Mouse (Mus musculus) 3T3-L1 (cell line): ENCODE data around the gene Jazf1.
A peak's percentile ranks its signal among the peaks of the same experiment; 100 is the strongest.

Source experiments
- DNase-seq: peaks from one replicate; pipeline ENCODE4 v3.0.0-alpha.2; 2015; ENCODE audit warnings: low read depth, low spot score

Jazf1 gene

DNA sequence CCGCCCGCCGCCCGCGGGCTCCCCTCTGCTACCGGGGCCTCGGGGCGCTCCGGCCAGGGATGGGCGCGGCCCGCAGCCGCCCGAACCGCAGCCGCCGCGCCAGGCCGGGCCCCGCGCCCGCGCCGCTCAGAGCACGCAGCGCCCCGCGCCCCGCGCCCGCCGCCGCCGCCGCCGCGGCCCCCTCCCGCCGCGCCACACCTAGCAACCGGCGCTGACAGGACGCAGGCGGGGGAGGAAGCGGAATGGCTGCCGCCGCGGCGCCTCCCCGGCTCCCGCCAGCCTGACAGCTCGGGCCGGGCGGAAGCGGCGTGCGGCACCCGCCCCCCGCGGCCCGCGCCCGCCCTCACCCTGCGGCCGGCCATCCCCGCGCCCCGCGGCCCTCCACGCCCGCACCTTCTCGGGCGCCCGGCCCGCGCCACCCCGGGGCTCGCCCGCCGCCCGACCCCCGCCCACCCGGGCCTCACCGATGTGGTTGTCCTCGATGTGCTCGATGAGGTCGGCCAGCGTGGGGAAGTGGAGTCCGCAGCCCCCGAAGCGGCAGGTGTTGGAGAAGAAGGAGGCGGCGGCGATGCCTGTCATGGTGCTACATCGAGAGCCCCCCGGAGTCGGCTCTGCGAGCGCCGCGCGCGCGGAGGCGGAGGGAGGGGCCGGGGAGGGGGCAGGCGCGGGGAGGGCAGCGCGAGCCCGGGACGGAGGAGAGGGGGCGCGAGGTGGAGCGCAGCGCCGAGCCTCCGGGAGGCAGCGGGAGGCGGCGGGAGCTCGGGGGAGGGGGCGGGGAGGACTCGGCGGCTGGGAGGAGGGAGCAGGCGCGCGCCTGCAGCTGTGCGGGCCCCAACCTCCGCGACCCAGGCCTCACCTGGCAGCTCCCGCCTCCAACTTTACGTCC is at the start of gene Jazf1:
Gene Jazf1 (minus strand): TSS at position 643 of the 886 bp plus-strand sequence.
- no peak for DNase-seq

DNA sequence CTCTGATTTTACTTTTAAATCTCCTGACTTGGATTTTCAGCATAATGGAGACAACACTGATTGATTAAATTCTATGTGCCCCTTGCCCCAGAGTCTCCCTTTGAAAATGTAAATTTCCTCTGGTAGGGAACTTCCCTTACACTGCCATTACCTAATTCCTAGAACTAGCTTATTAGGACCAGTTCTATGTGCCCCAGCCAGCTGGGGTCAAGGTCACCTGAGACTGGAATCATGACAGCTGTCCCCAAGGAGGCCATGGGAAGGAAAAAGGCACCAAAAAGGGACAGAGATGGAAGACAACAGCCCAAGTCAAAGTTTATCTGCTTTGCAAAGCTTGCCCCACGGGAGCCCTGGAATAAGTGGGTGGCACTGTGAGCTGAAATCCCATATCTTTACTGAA is 49.4 kb upstream of the Jazf1 start:
- no peak for DNase-seq

DNA sequence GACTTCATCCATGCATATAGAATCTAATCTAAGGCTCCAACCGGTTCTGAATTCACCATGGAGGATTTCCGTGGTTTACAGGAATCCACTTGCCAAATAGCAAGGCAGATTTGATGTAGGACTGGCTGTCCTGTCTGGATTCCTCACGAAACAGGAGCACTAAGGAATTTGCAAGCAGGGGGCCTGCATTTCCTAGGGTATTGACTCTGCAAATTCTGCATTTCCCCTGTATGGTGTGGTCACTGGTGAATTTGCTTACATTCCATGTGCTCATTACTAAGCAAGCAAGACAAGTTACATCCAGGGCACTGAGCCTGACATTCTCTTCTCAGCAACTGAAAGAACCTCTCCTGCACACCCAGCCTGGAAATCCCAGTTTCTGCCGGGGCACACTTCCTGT is 18.4 kb upstream of the Jazf1 start:
- DNase-seq: no peak

DNA sequence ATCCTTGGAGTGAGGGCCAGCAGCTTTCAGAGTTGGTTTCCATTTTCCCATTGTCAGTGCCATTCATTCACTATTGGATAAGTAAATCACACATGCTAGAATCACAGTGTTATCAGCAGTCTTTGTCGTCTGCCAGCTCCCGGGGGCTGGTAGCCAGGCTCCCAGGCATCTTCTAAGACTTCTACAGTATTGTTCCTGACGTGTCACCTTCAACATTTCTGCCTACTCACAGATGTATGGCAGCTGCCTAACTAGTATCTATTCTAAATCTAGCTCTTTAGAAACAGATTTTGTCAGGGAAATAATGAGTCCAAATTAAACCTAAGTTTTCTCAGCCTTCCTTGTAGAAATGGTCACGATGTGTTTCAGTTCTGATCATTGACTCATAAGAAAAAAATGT is 12.8 kb upstream of the Jazf1 start:
- DNase-seq: no peak

DNA sequence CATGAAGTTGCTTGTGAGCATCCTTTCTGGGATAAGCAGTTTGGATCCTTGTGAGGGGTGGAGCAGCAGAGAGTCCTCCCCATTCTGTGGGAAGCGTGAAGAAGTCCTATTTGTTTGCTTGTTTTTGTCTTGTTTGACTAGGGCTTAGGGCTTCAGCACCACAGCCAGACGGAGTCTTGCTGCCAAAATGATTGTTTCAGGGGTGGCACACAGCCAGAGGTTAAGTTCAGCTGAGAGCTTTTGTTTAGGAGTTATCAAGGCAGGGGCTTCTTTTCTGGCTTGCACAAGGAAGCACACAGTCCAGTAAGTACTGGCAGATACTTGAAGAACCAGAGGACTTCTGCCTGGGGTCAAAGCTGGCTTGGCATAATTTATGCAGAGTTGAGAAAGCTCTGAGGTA is 10.2 kb upstream of the Jazf1 start:
- no peak for DNase-seq

DNA sequence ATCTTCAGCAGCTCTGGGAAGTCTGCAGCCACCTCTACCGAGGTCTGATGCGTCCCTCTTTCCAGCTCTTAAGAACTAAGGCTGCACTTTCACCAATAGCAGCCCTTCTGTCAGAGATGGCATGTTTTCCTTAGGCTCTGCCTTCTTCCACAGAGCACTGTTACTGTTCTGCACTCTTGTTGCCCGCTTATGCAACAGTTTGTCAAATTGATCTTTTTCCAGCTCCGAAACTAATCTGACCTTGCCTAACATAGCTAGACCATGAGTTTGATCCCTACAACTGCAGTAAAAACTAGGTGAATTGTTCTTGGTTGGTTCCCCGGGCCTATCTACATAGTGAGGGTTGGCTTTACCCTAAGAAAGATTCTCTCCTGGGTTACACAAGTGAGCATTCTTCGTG is 3.3 kb upstream of the Jazf1 start:
- no peak for DNase-seq

DNA sequence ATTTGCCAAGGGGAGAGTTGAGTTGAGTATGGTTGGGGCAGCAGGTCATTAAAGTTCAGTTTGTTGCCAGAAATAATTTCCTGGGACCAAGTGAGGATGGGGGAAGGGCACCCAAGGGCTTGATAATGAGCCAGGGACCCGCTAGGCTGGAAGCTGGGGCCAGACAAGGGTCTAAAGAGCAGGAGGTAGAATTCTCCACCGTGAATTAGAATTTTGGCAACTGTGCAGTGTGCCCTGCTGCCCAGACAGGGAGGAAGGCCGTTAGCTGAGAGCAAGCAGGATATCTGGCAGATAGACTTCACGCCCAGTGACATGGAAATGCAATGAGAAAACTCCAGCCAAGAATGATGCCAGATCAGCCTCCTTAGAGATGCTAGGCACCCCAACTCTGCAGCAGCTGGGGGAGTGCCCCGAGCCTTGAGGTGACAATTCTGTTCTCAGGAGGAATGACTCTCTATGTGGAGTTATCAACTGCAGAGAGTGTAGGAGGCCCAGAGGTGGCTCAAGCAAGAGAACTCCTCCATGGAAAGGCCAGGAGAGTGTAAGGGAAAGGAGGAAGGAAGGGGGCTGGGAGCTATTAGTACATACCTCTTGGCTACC is 1.6 kb upstream of the Jazf1 start:
- no peak for DNase-seq

DNA sequence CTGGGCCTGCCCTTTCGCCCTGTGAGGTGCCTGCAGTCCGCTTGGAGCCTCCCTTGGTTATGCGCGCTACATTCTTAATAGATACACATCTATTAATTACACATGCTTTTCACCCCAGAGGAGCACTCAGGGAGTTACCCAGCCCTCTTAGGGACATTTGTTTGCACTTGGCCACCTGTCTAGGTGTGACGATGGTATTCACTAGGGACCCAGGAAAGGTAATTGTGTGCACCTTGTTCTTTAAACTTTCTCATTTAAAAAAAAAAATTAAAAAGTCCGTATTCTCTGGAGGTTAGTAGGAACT is 396 bp upstream of the Jazf1 start:
- no peak for DNase-seq

DNA sequence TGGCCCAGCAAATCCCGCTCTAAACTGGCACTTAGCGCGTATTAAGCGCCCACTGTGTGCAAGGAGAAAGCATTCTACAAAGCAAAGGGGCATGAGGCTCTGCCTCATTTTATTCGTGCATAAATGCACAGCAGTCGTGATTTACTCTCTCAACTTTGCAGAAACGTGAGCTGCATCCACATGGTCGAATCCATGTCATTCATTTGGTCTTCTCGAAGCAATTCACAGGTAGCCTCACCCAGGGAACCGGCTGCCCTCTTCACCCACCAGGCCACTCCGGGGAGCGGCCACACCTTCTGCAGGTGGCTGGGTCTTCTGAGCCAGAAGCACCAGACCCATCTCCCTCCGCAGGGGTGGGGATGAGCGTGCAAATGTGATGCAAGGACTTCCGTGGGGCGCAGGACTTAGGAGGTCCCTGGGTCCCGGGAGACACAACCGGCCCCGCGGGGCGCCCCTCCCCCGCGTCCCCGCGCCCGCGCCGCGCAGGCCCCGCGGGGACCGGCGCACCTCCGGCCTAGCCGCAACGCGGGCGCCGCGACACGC is 914 bp downstream of the Jazf1 start:
- no peak for DNase-seq

DNA sequence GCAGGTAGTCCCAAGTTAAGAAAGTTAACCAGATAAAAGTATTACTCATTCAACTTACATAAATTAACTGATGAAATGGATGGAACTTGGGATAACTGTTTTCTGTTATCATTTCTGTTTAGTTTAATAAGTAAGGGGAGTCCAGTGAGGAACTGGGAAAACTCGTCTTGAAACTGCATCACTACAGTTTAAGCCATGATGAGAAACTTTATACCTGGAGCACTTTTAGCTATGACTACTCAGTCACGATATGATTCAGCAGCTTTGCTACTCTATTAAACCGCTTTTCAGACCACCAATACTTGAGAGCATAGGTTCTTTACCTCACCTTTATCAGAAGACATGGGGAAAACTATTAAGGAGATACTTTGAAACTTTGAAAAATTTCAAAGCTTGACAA is 1.5 kb downstream of the Jazf1 start:
- DNase-seq: no peak

DNA sequence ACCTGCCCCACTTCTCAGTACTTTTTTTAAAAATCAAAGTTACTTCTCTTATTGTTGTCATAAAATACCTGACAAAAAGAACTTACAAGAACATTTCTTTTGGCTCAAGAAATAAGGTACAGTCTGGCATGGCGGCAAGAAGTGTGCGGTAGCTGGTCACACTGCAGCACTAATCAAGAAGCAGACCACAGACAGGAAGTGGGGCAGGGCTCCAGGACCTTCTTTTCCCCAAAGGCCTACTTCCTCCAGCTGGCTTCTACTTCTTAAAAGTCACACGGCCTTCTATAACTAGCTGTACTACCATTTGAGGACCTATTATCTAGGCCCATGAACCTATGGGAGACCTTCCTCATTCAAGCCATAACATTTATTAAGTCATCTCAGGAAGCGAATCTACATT is 4.4 kb downstream of the Jazf1 start:
- no peak for DNase-seq

DNA sequence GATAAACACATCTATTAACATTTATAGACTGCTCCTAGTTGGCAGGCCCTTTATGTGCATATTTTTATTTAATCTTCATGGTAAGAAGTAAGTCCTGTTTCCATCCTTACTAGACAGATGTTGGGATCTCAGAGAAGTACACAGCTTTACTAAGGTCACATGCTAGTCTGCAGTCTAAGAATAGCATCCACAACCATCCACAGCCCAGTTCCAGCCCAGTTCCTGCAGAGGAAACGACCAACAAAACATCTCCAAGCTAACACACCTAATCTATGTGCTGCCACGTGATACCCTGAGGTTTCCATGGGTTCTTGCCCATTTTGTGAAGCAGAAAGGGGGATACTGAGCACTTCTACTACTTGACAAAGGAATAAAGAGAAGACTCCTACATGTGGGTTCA is 13.5 kb downstream of the Jazf1 start:
- no peak for DNase-seq

DNA sequence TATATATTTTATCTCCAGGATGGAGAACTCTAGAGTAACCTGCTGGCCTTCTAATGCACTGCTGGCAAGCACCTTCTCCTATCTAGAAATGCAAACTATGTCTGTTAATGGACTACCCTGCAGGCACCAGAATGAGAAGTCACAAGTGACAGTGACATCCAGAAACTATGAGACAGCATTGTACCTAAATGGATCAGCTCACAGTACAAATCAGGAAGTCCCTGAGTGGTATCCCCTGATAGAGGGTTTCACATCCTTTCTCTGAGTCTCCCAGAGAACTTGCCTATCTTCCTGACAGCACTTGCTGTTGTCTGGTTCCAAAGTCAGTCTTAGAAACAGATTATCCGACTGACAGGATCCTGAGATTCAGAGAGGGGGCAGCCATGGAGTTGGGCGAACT is 22.9 kb downstream of the Jazf1 start:
- DNase-seq: no peak

DNA sequence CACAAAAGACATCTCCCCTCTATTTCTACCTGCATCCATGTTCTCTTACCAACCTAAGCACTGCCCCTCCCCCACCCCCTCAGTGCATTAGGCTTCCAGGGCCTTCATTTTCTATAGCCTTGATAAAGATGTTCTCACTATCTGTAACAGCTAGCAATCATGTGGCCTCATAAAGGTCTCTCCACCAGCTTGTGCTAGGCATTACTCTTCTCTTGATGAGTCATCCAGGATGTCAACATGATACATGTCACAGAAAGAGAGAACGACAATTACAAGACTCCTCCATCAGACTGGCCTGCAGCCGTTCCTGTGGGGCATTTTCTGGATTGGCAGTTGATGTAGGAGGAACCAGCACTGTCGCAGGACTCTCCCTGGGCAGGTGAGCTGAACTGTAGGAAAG is 30.3 kb downstream of the Jazf1 start:
- DNase-seq: peak; percentile 3

DNA sequence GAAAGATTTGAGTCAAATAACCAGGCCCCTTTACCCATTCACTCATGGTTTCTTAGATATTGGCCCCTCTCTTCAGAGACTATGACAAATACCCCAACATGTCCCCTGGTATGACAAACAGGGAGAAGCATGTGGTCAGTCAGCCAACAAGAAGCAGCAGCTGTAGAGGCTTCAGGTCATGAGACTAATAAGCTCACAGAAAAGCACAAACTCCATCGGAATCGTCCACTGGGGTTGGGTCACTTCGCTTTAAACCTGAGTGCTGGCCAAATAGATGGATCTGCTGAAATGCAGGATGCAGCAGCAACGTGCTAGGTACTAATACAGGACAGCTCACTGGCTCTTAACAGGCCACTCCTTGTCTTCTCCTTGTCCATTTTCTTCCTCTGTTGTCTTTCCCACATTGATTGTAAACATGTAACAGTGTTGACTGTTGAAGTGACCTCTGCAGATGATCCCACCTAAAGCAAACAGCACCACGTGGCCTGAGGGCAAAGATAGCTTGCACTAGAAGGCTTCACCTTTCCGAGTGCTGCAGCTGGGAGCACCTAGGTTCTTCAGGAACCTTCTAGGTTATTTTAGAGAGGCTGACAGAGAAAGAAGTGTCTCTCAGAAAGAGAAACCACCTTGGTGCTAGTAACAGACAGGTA is 33.9 kb downstream of the Jazf1 start:
- no peak for DNase-seq

DNA sequence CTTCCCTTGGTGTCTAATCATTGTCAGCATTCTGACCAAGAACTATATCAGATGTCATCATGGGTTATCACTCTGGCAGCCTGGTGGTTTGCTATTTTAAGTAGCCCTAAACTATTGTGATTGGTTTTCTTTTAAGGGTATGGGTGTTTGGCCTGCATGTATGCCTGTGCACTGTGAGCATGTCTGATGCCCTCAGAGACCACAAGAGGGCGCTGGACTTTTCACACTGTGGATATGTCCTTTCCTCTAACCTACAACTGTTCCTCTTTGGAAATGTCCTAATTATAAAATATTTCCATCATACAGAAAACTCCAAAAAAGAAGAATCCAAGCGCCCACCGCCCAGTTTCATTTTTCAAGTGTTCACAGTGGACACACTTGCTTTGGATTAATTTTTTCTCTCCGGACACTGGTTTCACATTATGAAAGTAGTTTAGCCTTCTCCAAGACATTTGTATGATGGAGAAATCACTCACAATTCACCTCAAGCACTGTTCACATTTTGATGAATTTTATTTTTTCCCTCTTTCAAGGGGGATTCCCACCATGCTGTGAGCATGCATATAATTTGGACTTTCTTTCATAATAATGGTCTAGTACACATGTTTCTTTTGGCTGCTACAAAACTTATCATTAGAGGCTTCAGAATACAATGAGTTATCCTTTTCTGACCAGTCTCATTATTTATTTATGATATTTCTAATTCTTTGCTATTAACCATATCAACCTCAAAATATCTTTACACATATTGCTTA is 35.5 kb downstream of the Jazf1 start:
- DNase-seq: peak; percentile 8

DNA sequence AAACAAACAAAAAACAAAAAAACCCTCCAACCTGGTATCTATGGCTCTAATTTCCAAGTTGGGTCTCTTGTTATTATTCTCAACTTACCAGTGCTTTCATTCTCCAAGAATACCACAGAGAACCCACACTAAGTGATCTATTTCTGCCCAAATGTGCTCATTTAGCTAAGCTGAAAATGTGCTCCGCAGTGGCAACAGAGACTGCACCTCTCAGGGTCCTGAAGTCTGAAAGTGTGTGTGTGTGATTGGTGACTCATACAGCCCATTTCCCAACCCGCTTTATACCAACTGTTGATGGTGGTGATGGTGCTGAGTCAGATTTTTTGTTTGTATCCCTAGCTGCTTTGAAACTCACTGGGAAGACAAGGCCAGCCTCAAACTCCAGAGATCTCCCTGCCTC is 46.4 kb downstream of the Jazf1 start:
- DNase-seq: peak; percentile 5

DNA sequence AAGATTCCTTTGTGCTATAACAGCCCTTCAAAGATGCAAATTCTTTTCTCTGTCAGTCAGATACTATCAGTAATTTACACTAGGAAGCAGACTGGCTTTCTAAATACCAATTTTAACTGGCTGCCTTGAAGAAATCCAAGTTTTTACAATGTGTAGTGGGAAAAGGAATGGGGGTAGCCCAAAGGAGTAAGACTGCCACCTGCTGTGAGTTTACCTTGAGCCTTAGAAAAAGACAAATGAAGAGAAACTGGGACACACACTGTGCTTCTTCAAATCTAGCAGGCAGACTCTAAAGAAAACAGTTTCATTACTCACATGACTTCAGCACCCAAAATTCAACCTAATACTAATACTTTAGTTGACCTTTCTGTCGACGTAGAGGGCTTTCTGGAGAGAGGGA is 47.4 kb downstream of the Jazf1 start:
- no peak for DNase-seq

DNA sequence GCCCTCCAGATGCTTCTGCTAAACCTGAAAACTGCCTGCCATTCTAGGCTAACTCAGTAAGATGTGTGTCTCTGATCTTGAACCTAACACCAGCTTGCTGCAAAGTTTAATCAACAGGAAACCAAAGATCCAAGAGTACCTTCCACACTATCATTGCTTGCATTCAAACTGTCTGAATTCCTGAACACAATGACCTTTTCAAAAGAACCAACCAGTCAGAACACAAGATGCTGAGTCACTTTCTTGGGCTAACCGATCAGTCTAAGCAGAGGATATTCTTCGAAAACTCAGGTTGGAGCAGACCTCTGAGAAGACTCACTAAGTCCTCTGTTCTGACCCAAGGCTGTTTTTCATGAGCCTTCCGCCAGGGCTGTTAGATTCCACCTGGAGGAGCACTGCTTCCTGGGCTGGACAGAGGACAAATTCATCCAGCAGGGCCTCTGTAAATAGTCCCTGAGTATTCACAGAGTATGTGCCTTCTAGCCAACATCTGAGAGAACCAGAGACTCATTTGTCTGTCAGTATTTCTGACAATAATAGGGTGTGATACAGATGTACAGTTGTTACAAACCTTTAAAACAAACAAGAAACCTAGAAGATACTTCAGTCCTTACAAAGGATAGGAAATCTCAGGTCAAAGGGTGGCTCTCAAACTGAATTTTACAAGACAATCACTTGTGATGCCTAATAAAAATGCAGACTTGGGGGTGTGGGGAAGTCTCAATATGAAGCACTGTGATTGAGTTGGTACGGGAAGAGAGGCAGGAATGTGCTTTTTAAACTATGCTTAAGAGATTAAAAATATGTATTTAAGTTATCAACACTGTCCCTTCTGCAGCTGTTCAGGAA is 50.9 kb downstream of the Jazf1 start:
- no peak for DNase-seq

DNA sequence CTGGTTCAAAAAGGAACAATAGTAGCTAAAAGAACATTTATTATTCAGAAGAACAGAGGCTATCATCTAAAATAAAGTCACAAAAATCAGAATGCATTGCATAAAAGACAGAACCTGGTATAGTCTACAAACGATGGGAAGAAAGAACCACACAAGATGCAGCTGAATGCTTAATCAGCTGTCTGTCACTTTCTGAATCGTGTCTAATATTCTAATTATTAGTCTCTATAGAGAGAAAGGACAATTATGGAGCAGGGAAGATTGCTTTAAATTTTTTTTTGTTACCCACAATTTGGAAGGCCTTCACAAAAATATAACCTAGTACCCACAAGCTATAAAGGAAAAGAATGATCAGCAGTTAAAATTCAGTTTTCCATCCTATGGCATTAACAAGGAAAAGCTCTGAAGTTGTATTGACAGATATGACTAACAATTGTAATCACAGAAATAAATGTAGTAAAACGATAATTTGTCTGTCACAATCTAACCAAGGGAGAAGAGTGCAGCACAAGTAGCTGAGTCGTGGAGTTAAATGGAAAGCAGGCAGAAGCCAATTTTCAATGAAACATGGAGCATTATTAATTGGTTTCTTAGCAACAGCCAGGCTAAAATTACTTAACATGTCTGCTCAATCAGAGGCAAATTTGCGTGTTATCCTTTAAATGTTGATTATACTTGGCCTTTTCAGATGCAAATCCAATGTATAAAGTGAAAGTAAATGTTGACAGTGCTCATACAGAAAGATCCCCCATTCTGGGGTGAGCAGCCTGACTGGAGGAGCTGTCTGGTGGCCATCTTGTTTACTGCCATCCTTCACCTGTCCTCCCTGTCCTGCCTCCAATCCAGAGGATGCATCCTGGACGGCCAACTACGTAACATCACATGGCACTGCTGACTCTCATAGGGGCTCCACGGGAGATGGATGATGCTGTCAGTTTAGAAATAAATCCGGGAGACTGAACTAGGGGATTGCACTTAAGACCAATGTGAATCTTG is 53.7 kb downstream of the Jazf1 start:
- DNase-seq: no peak
